Mouse (Mus musculus) neural tube, embryonic 10.5 days (tissue): ENCODE results near the gene Lekr1.

ENCODE experiments used
- DNase-seq: peaks from one replicate; pipeline ENCODE4 v3.0.0-alpha.2; 2017; ENCODE audit warnings: low spot score; ENCODE audit errors: extremely low spot score

Gene Lekr1

DNA sequence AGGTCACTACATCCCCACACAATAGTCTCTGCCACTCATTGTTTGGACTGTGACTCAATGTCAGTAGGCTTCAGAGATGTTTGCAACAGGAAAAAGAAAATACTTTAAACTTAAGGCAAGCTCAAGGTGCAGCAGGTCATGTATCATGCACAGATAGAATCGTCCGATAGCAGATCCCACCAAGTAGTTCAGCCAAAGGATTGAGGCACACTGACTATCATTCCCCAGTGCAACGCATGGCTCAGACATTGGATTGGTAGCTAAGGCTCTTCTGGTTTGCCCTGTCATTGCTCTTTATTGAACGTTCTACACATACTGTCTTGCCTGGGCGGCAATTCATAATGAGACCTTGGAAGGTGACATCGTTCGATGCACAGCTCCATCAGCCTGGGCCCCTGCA, 9.6 kb upstream of the Lekr1 start:
- DNase-seq = no peak

DNA sequence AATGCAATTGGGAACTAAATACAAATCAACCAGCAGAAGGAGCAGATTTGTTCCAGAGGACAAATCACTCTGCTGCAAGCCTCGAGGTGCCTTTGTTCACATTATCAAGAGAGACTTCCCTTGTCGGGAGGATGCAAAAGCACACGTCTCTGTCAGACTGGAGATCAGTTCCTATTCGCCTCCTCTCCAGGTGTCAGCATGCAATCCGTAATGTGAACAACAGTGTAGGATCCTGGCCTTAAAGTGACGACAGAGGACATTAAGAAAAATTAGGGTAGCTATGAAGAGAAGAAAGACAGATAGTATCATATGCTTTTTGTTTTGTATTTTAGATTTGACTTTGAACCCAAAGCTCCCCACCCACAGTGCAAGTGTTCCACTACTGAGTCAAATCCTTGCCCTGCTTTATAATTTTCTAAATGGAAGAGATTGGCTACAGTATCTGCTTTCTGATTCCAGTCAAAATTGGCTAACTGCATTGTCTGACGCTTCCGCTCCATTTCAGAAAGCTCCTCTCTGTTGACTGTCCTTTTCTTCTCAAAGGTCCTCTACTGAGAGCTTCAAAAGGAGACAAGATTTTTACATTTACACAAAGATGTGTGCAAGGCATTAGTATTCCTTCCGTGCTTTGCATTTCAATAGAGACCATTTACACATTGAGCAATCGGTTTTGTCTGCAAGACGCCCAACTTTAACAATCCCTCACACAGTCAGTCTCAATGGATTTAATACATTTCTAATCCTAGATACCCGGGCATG, 8.9 kb upstream of the Lekr1 start:
- no peak for DNase-seq

DNA sequence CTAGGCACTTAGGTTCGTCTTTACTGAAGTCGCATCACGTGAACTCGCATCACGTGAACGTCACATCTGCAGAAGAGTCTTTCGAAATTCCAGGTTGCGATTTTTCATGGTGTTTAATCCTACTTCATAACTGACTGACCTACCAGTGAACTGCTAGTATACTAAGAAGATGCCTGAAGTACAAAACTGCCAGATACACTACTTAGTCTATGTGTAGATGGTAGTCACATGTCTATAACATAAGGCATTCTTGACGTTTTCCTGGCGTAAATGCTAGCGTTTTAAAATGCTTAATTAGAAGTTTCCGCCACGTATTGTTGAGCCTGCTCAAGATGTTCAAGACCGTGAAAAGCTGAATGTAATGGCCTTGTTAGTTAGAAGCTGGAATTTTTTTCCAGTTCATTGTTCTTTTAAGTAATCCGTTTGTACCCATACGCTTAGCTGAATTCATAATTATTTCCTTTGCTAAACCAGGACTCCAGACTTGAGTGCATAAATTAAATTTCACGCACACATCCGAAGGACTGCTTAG, 7.9 kb upstream of the Lekr1 start:
- peak; percentile 36 for DNase-seq

DNA sequence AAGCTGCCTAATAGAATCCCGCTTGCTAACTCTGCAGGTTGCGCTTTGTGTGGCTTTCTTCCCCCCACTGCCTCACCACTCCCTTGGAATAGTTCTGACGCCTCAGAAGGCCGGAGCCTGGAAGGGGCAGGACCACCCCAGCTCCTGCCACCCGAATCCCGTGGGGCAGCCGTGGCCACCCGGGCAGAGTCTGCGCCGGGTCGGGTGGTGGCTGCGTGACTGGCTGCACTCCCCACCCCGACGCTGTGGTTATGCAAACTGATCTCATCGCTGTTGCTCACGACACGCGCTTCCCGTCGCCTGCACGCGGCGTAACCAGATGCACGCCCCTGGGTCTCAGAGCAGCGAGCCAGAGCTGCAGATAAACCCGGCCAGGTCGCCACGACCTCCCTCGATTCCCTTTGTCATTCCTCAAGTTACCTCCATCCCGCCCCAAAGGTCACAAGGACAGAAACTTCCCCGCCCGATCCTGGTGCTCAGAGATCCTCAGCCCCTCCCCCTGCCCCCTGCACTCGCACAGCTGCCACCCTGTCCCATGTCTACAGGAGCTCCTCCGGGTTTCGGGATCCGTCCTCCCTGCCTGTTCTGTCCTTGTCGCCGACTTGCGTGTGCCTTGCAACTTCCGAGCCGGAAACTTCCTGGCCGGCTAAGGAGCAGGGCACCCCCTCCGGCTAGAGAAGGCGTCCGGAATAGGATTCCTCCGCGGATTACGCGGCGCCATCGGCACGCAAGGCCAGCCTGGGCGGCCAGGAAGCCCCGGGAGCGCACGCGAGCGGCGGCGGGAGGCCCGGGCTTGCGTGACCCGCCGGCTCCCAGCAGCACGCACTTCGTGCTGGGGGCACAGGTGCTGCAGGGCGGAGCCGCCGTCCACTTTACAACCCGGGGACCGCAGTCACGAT, 7.1 kb upstream of the Lekr1 start:
- peak; percentile 84 for DNase-seq

DNA sequence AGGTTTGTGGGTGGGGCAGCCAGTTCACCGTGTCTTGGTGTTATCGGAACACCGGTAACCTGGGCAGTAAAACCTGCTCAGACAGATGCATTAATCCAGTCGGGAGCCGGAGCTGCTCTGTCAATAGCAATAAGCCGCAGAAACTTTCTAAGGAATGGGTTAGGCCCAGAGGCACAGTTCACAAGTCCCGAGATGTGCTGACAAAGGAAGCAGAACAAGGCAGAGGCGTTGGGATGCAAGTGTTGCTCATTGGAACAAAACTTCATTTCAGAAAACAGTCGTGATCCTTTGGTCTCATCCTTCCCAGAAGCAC, 6.5 kb upstream of the Lekr1 start:
- no peak for DNase-seq

DNA sequence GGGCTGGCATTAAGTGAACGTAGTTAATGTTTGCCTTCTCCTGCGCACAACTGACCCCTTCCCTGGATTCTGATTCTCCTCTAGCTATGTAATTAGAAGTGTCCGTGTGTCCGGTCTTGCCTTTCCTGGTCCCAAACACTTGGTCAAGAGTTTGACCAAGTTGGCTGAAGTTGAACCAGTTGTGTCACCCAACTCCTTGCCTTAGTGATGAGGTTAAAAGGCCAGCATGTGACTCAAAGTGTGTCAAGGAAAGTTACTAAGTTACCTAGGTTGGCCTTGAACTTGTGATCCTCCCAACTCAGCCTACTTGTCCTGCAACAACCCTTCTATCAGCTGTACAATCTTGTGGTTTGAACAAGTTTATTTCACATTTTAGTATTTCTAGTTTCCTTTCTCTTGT, 5.7 kb upstream of the Lekr1 start:
- no peak for DNase-seq

DNA sequence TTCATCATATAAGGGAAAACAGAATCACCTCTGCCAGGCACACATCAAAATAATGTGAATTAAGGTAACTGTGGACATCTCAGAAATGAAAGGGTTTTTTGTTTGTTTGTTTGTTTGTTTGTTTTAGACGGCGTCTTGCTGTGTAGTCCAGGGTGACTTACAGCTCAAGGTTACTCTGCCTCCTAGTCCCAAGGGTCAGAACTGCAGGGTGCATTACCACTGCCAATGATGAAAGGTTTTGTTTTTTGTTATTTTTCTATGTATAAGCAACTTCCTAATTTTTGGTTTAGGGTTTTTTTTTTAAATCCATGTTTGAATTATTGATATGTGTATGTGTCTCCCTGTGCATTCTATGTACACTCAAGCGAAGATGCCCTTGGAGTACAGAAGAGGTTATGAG, 4.3 kb upstream of the Lekr1 start:
- no peak for DNase-seq

DNA sequence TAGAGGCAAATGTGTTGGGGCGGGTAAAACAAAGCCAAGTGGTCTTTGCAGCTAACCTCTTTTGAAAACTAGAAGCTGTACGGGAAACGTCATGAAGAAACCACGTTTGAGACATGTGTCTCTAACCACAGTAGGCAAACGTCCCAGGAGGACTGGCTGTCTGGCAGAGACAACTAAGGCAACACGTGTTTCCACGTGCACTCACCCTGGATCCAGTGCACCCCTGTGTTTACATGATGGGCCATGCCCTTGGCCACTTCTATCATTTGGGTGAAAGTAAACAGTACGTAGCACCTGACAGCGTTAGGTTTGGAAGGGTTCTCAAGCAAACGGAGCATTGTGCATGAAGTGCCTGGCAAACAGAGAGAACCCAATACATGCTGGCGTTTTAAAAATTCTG, 2.9 kb upstream of the Lekr1 start:
- DNase-seq = no peak

DNA sequence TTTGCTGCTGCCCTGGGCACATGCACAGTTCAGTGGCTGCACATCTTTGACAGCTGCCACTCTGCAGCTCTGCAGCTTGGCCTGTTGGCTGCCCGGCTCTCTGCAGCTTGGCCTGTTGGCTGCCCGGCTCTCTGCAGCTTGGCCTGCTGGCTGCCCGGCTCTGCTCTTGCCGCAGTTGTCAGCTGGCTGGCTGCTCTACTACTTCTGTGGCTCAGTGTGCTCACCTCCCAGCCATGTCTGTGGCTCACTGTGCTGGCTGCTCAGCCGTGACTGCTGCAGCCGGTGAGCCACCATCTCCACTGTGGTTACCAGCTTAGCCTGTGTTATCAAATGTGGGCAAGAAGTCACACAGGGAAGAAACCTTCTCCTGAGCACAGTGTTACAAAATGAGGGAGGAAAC, 4.2 kb downstream of the Lekr1 start:
- DNase-seq = no peak

DNA sequence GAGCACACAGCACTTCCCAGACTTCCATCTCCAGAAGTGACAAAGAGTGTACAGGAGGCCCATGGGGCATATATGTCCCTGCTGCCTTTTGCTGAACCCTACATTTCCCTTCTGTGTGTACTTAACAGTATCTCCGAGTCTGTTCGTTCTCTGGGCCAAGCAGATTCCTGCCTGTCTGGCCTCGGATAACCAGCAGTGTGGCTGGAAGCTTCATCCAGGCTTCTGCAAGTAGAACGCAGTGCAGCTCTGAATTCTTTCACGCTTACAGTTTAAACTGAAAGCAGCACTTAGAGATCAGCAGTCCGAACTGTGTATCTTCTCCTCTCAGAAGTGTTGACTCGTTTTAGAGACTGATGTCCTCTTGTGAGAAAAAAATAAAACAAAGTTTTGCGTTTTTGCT, 7.7 kb downstream of the Lekr1 start:
- DNase-seq = no peak

DNA sequence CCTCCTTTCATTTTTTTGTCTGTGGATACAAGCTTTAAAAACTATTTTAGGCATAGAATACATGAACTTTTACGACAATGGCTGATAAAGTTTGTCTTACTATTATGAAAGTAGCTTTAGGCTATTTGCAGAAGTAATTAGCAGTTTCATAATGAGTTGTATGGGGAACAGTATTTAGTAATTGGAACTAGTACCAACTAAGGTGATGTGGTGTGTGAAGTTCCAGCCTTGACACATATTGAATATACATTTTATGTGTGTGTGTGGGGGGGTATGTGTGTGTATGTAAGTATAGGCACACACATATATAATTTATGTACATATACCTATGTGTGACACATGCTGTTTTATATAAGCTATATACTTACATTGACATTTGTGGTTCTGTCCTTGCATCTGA, 14.6 kb downstream of the Lekr1 start:
- DNase-seq = no peak

DNA sequence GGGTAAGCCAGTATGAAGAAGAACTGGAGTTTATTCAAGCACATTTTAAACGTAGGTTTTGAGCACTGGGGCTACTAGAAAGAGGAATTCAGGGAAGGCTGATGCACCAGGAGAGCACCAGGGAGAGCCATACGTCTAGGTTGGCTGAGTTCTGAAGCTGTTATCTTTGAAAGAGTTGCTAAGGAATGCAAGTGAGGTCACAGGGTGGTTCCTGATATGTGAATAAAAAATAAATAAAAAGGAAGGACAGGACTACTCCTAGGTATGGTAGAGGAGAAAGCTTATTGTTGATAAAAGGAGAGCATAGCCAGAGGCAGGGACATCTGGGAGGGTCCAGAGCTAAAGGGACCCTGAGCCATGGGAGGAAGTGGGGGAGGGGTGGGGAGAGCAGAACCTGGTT, 23.7 kb downstream of the Lekr1 start:
- DNase-seq = no peak

DNA sequence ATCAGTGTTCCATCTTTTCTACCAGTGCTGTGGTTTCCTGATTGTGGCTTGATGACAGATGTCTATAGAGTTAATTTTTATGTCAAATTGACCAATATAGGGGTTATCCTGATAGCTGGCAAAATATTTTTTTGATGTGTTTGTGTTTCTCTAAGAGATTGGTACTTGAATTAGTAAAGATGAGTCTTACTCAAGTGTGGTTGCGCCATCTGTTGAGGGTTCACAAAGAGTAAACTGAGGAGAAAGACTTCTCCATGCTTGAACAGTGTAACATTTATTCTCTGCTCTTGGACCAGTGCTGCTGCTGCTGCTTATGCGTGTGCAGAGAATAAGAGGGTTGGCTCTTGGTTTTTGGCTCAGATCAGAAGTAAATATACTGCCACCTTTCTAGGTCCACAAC, 24.8 kb downstream of the Lekr1 start:
- no peak for DNase-seq

DNA sequence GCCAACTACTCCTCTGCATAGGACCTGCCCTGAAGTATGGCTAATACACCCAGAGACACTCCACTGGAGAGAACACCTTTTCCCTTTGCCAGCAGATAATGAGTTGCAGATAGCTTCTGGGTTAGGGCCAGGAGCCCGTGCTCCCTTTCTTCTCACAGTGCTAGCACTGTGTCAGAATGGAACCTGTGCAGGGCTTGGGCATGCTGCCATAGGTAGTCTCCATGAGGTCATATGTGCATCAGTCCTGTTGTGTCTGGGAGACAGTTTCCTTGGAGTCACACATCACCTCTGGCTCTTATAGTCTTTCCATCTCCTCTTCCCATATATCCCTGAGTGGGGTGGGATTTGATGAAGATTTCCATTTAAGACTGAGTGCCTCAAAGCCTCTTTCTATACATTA, 33.7 kb downstream of the Lekr1 start:
- DNase-seq = no peak

DNA sequence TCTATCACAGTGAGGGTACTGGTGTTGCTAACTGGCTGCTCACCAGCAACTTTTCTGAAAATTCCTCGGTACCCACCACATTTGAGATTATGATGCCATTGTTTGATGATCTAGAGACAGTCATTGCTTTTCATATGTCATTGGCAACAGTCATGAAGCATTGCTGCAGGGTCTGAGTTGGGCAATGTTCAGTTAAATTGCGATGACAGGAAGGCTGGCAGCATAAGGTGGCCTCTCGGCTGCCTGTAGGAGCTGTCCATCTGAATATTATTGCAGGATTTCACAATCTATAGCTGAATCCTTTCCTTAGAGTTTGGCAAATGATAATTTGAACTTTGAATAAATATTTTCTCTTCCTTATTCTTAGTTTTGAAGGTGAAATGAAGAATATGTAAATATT, 48.3 kb downstream of the Lekr1 start:
- DNase-seq = no peak

DNA sequence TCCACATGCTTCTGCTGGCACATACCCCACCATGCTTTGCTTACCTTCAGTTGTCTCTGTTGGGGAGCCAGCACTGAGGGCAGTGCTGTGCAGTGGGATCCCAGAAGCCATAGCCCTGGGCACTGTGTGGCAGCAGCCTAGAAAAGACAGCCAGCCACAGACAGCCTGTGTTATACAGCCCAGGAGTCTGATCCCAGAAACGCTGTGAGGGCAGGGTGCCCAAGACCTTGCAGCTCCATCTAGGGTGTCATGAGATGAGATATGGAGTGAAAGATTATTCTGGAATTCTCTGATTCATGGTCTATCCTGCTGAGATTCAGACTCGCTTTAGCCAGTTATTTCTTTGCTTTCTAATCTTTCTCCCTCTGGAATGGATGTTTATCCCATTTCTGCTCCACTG, 51.4 kb downstream of the Lekr1 start:
- no peak for DNase-seq

DNA sequence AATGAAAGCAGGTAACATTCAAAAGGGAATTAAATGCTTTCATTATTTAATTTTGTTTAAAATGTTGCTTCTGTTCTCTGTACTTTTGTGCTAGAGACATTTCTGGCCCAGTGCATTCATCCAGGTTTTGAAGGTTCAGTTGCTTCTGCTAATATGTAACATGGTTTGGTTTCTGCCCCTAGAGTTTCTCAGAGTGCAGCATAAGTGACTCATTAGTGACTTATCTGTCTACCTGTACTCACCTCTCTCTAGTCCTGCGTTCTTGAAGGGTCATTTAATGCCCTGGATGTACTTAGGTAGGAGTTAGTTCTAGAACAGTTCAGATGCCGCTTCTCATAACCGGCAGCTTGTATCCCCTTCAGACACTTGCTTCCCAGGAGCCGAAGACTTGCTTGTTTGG, 56.9 kb downstream of the Lekr1 start:
- DNase-seq = no peak

DNA sequence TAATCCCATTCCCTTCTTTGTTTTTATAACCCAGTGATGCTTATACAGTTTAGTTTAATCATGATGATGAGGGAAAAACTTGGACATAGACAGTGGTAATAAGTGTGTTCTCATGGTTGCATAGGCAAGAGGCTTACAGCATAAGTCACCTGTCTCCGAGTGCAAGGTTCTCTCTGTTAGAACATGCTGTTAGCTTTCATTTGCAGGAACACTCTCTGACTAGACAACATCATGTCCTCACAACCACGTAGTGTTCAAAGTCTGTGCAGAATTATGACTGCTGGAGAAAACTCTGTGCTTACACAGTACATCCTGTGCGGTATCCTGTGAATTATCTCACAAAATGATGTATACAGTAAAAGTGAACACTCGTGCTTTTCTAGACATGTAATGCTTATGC, 57.6 kb downstream of the Lekr1 start:
- no peak for DNase-seq

DNA sequence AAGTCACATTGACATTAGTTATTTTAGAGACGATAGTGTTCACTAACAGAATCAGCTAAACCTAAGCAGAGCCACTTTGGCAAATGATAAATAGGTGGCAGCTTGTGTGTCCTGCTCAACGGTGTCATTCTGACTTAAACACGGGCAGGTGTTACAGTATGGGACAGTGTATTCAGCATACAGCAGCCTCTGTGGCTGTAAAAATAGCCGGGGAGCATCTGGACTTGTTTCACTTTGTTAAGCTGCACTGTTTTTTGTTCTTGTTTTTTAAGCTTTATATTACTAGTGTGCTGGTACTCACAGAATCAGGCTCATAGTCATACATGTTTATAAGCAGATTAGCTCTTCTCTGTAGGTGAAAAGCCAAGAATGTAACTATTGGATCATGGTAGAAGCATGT, 71.8 kb downstream of the Lekr1 start:
- no peak for DNase-seq

DNA sequence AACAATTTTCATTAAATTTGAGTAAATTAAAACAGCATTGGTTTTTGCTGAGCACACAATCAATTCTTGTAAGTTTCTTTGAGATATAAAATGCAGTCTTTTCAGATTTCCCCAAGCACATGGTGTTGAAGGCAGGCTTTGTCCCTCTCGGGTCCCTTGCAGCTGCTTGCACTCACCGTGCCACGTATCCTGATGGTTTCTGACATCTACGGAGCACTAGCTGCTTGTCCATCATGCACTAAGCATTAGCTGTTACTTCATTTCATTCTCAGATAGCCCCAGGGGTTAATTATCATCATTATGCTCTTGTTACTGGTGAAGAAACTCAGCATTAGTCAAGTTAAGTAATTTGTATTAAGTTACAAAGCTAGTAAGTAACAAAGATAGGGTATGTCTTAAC, 78.9 kb downstream of the Lekr1 start:
- no peak for DNase-seq

DNA sequence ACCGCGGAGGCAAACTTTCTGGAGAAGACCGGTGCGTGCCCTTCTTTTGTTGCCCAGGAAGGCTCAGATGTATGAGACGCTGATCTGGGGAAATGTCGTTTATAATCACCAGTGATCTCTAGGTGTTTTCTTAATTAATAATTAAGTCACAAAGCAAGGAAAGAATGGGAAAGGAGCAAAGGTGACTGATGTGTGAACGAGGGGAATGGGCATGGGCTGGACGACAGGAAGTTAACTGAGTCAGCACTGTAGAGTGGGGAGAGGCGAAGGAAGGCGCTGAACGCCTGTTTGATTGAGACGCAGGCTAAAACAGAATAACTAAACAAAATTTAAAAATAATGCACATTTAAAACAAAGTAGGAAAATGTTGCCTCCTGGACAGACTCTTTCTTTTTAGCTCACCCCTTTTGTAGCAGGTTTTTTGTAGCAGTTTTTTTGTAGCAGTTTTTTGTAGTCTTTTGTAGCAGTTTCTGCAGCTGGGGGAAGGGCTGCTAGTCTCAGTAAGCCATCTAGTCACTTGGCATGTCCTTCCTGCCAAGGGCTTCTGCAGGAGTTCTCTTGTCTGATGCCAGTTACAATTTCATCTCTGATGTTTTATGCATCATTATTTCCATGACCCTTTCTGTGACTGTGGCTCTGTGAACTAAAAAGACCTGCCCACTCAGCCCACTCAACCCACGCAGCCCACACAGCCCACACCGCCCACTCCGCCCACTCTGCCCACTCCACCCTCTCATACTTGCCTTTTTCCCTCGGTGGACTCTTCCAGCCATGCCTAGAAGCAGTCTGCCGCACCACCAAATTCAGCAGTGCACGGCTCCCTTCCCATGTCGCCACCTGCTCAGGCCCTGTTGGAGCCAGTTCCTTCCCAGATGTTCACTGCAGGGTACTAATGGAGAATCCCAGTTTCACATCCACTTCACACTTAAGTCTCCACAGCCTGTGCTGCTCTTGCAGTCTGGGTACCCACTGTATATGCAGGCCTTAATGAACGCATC, 98.8 kb downstream of the Lekr1 start:
- no peak for DNase-seq

DNA sequence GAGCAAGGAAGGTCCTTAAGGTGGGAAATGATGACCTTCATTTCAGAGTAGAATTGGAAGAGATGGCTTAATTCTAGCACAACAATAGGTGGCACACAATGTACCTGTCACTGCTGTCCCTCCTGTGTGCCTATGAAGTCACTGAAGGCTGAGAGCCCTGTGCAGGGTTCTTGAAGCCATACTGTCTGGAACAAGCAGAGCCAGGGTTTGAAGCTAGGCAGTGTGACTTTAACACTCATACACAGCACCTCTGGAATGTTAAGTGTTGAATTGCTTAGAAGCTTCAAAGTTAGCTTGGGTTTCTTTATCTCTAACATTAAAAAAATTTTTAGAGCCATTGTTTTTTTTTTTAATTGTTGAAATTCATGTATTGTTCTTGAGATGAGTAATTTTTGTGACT, 100.4 kb downstream of the Lekr1 start:
- DNase-seq = no peak
